Mouse (Mus musculus): ENCODE measurements at regions not wholly inside any gene's neighbourhood (a gene's known extent, or its start where the extent isn't known, plus 50 kb on each side); places are given as distances from the start of the nearest gene placed in this dataset.
"Not testable (repeated sequence)": the region's sequence is repeated elsewhere in the genome, so short reads cannot be mapped to it uniquely, and the experiment has no call there.

GRCm38 (mm10) chr6:62573611-62574010, 682.1 kb upstream of the Grid2 start:
- DNase-seq (ENCODE audit: low read depth, low spot score): no peak

- DNase-seq (ENCODE audit: low read depth, low spot score): peak; percentile 20
These were observed 679.5 kb upstream of the Grid2 start for GRCm38 (mm10) chr6:62576200-62576599.

GRCm38 (mm10) chr6:62620543-62620942, 635.1 kb upstream of the Grid2 start:
- DNase-seq (ENCODE audit: low read depth, low spot score): no peak

- DNase-seq (ENCODE audit: low read depth, low spot score): not testable (repeated sequence)
These were observed 587.6 kb upstream of the Grid2 start for GRCm38 (mm10) chr6:62668123-62668522.

GRCm38 (mm10) chr6:62718389-62718788, 537.3 kb upstream of the Grid2 start:
- DNase-seq (ENCODE audit: low read depth, low spot score): no peak

GRCm38 (mm10) chr6:62719541-62720155, 536.0 kb upstream of the Grid2 start:
- DNase-seq (ENCODE audit: low read depth, low spot score): no peak
